Mouse (Mus musculus) kidney, adult 8-10 months (tissue): Measurements from ENCODE around the gene Wasl.

Experiments
- DNase-seq, 2 experiments: peaks; one replicate each; pipeline ENCODE4 v3.0.0; 2022

The Wasl gene

GRCm38 (mm10) chr6:24642960-24643359 is 21.8 kb downstream of the Wasl start:
- no peak for DNase-seq

- DNase-seq, result no peak
Observed at GRCm38 (mm10) chr6:24642161-24642560, 22.6 kb downstream of the Wasl start.

- DNase-seq, result no peak
Observed at GRCm38 (mm10) chr6:24641286-24641685, 23.5 kb downstream of the Wasl start.

- peak in 1 of 2 experiments; percentile 15 for DNase-seq
Observed at GRCm38 (mm10) chr6:24635814-24636213, 29.0 kb downstream of the Wasl start.

GRCm38 (mm10) chr6:24634065-24634464 is 30.7 kb downstream of the Wasl start:
- no peak for DNase-seq

- no peak for DNase-seq
Observed at GRCm38 (mm10) chr6:24632061-24632460, 32.7 kb downstream of the Wasl start.

GRCm38 (mm10) chr6:24628499-24628898 is 36.3 kb downstream of the Wasl start:
- DNase-seq, result no peak

- peak; percentile 35 to 47 for DNase-seq
Observed at GRCm38 (mm10) chr6:24627586-24628030, 37.2 kb downstream of the Wasl start.

GRCm38 (mm10) chr6:24622098-24622497 is 42.7 kb downstream of the Wasl start:
- DNase-seq, result no peak

- no peak for DNase-seq
Observed at GRCm38 (mm10) chr6:24620936-24621335, 43.9 kb downstream of the Wasl start.

- no peak for DNase-seq
Observed at GRCm38 (mm10) chr6:24619285-24620045, 45.3 kb downstream of the Wasl start.

GRCm38 (mm10) chr6:24616746-24617145 is 48.1 kb downstream of the Wasl start:
- no peak for DNase-seq

- DNase-seq, result no peak
Observed at GRCm38 (mm10) chr6:24613918-24614317, 50.9 kb downstream of the Wasl start.

- DNase-seq, result no peak
Observed at GRCm38 (mm10) chr6:24613346-24613745, 51.5 kb downstream of the Wasl start.

- peak in 1 of 2 experiments; percentile 50 for DNase-seq
Observed at GRCm38 (mm10) chr6:24612074-24612755, 52.6 kb downstream of the Wasl start.

GRCm38 (mm10) chr6:24610358-24610757 is 54.5 kb downstream of the Wasl start:
- DNase-seq, result no peak

GRCm38 (mm10) chr6:24609531-24609930 is 55.3 kb downstream of the Wasl start:
- DNase-seq, result no peak

- DNase-seq, result no peak
Observed at GRCm38 (mm10) chr6:24608682-24609081, 56.1 kb downstream of the Wasl start.

- no peak for DNase-seq
Observed at GRCm38 (mm10) chr6:24608129-24608528, 56.7 kb downstream of the Wasl start.

GRCm38 (mm10) chr6:24607531-24607930 is 57.3 kb downstream of the Wasl start:
- no peak for DNase-seq

- DNase-seq, result no peak
Observed at GRCm38 (mm10) chr6:24606512-24606911, 58.3 kb downstream of the Wasl start.

- no peak for DNase-seq
Observed at GRCm38 (mm10) chr6:24605631-24606030, 59.2 kb downstream of the Wasl start.

- DNase-seq, result no peak
Observed at GRCm38 (mm10) chr6:24604289-24604688, 60.5 kb downstream of the Wasl start.

GRCm38 (mm10) chr6:24602993-24603392 is 61.8 kb downstream of the Wasl start:
- DNase-seq, result no peak
